Mouse (Mus musculus) T-cell, adult 2 months (primary cell): ENCODE results near the gene Slc48a1.

Experiments used
- DNase-seq: peaks from one replicate; pipeline ENCODE4 v3.0.0; 2022; ENCODE audit warnings: low spot score

Slc48a1 gene

DNA sequence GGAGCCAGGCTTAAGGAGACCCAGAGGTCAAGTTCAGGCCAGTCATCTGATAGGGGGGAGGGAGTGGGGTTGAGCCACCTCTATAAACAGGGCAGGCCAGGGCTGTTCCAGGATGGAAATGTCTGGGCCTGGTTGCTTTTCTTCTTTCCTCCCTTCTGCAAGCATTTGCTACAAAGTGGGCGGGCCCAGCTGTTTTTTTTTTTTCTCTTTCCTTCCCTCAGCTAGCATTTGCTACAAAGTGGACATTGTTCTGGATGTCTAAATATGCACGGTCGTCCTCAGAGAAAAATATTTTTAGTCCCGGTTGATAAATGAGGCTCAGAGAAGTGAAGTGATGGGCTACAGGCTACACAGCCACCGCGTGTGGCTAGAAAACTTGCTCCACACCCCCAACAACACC is 23.8 kb upstream of the Slc48a1 start:
- no peak for DNase-seq

DNA sequence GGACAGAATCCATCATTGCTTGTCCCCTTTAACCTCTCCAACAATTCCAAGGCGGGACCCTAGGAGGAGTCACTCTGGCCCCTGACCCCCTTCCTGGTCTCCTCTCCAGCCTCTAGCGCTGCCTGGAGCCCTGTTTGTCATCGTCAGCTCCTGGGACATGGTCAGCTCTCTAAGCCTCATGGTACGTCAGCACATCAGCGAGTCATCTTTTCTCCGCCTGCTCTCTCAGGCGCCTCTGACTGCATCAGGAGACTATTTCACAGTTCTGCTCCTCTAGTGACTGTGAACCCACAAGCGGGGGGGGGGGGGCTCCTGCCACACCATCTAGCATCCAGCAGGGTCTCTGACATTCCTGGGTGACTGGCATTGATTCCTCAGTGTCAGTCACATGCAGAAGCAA is 23.0 kb upstream of the Slc48a1 start:
- DNase-seq, result no peak

DNA sequence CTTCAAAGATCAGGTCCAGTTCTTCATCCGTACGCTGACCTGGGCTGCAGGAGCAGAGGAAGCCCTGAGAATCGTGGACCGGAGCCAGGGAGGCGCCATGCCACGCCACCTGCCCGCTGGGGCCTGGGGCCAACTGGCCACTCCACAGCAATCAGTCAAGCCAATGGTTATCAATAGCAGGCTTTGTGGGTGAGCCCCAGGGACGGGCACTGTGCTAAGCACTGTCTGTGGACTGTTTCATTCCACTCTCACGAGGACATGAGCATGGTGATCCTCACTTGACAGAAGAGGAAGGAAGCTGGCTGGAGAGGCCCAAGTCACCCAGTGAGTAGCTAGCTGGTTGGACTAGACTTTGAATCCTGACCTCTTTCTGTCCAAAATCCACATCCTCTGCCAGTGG is 18.3 kb upstream of the Slc48a1 start:
- DNase-seq, result no peak

DNA sequence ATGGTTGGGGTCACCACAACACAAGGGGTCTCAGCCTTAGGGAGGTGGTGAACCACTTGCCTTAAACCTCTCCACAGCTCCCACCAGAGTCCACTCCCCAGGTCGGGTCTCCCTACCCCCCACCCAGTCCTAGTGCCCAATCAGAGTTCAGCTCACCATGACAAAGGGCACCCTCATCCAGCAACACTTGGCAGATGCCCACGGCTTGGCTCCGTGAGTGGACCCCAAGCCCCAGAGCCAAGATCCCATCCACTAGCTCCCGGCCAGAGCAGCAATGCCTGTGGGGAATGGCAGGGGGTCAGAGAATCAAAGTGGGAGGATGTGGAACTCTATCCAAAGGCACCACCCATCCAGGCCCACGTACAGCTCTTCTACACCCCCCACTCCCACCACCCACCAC is 17.4 kb upstream of the Slc48a1 start:
- no peak for DNase-seq

DNA sequence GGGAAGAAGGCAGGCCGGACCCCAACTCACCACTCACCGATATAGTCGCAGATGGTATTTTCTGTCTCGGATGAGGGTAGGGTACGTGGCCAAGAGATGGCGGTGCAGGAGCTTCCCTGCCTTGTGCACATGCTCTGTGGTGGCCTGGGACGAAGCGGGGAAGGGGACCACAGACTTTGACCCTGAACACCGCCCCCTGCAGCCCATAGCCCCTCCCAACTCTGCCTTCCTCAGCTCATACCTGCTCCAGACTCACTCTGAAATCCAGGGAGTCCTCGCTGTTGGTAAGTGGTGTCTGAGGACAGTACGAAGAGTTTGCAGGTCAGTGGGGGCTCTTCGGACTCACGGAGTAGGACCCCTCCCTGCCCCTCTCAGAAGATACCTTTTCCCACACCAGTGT is 16.9 kb upstream of the Slc48a1 start:
- no peak for DNase-seq

DNA sequence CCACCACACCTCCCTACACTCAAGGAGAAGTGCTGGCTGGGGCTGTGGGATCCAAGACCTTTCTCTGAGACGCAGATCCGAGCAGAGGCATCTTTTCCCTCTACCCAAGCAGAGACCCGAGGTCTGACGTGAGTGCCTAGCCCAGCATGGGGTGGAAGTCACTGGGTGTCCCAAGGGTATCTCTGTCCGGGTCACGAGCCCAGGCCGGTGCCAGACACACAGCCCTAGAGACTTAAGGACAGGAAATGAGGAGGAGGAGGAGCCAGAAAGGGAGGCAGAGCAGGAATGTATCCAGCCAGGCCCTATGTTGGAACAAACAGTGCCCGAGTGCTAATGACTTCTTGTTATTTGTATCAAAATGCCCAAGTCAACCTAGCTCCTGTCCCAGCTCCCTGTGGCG is 15.6 kb upstream of the Slc48a1 start:
- no peak for DNase-seq

DNA sequence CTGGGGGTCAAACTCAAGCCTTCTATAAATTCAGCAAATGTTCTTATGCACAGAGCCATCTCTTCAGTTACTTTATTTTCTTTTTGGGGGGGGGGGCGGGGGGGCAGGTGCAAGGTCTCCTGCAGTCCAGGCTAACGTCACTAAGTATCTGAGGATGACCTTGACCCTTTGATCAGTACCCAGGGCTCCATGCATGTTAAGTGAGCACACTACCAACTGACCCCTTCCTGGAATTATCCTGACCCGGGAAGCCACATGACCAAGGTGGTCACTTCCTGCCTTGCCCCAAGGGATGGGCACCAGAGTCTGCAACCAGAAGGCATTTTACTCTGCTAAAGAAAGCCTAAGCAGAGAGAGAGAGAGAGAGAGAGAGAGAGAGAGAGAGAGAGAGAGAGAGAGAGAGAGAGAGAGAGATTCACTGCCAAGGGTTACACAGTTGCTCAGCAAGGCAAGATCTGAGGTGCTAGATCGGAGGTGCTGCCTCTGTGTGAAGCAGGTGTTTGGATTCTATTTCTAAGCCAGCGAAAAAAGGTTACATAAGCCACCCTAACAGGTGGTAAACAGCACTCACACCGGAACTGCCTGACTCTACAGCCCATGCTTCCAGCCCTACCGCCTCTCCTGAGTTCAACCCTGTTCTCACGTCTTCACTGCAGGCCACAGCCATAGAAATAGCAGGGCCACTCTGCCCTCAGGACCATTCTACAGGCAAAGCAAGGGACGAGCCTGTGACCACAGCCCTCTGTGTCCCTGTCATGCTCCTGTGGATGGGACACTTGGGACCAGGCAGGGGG is 14.9 kb upstream of the Slc48a1 start:
- DNase-seq, result no peak

DNA sequence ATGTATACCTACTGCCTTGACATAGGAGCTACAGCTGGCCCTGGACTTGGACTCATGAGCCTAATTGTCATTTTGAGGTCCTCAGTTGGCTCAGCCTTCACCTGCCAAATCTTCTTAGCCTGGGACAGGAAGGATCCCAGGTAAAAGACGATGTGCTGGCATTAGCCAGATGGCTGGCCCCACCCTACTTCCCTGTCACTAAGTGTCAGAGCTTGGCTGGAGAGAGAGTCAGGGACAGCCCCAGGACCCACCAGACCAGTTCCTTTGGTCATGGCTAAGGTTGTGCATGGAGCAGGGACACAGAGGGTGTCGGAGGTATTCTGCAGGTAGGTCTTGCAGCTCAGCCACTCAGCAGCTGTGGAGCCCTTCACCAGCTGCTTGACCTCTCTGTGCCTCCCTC is 13.8 kb upstream of the Slc48a1 start:
- no peak for DNase-seq

DNA sequence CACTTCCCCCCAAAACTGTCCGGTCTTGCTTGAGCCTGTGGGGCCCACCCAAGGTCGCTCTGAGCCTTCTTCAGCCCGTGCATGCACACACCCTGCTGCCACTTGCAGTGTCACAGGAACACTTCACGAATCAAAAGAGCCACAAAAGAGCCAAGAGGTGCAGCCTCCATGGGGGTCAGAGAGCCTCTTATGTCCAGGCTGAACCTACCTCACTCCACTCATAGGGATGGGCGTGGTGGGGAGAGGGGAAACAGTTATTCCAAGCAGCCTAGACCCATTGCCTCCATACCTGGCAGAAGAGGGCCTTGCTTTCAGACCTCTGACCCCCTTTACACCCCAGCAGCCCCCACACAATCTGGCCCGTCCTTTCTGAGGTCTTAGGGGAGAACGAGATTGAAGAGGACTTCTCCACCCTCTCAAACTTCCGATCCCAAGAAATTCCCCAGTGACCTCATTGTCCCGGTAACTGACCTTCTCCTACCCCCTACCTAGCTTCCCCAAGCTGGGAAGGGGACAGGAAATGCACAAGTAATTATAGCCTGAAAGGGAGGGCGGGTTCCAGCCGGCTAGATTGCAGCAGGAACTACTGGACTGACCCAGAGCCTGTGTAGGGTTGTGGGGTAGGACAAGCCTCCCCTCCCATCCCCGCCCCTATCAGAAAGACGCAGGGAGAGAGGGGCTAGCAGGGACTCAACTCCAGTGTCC is 13.1 kb upstream of the Slc48a1 start:
- no peak for DNase-seq

DNA sequence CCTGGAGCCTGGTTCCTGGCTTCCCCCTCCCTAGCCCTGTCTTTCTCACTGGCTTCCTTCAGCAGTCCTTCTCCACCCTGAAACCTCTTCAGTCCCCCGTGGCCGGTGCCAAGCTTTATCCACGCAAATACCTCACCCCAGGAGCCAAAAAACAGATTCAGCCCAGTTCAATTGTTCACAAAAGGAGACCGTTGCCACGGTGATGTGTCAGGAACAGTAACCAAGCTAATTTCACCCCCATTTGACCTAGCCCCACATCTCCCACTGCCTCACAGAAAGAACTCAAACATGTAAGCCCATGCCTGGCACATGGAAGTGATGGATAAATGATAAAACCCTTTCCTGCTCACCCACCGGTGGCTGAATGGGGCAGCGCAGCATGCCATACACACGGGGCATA is 12.1 kb upstream of the Slc48a1 start:
- DNase-seq, result no peak

DNA sequence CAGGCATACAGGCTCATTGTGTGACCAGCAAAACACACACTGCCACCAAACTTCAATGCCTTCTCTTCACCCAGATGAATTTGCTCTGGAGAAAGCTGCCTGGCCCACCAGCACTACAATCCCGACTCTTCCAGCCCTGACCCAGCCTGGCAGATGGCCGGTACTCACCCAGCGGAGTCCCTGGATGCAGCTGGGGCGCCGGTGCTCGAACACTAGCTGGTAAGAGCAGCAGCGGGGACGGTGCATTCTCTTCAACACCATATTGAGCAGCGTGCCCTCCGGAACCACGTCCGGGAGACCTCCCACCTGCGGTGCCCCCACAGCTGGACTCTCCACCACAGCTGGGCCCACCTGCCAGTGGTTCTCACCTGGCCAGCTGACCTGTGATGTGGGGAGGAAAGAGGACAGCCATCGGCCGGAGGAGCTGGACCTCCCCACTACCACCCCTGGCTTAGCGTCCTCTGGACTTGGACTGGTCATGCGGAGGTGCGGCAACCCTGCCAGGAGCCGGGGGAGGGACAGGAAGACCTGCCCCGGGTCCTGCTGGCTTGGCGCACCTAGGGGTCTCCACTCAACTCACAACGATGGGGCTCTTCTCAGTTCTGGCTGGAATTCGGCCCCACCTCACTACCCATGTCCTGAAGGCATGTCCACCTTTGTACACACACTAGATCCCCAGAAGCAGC is 11.6 kb upstream of the Slc48a1 start:
- no peak for DNase-seq

DNA sequence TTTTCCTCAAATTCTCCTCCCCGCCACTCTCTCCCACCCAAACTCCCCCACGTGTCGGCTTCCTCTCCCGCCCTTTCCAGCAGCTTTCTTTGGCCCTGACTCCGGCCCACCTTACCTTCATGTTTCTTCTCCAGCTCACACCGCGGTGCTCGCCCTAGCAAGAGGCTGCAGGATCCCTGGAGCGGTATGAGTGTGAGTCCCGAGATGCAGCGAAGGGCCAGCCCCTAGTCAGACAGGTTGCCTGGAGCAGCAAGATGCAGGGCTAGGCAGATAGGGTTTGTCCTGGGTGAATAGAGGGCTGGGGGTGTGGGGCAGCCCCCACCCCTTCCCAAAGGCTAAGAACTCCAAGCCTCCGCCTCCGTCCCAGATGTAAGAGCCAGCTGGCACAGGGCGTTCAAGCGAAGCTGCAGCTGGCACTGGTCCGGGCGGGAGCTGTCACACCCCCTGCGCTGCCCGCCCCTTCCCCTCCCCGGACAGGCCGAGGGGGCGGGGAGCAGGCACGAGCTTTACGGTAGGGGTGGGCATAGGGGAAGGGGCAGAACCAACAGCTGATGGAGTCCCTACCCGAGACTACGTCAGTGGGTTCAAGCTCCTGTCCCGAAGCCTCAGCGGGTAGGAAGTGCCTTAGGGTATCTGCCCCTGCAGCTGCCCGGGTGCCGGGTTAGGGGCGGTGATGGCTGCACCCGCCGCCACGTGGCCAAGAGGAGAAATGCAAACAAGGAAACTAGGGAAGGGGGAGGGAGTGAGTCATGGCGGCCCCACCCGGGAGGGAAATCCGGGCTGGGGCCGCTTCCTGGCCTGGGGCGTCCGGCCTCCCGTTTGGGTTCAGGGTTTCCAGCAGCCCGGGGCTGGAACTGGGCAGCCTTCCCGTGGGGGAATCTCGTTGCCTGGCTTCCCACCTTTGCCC is 10.8 kb upstream of the Slc48a1 start, which contains the start of gene Rapgef3:
TSS of gene Rapgef3 (minus strand) at position 693 of the 907 bp plus-strand sequence.
- peak; percentile 77 for DNase-seq

DNA sequence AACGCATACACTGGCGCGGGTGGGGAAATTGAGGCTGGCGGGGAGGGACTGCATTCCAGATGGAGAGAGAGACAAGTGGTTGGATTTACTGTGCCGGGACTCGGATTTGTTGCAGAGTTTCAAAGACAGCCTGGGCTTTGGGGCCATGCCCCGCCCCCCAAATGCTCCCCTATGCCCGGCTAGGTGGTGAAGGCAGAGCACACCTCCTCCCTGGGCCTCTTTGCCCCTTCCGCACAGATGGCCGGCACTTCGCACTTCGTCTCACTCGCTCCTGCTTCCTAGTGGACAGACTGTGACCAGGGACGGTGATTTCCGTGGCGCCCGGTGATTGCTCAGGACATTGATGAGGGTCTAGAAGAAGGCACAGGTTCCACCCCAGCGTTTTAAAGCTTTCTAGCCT is 10.1 kb upstream of the Slc48a1 start:
- no peak for DNase-seq

DNA sequence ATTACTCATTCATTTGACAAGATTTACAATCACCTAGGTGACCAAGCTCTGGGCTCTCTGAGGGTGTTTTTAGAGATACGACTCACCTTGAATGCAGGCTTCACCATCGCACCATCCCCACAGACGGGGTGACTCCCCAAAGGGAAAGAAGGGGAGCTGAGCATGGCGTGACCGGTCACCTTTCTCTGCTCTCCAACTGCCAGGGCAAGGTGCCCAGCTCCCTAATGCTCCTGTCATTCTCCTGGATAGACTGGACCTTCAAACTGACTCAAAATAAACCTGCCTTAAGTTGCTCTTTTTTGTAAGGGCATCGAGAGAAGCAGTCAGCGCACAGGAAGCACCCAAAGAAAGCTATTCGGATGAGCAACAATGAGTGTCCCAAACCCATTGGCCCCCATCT is 8.0 kb upstream of the Slc48a1 start:
- DNase-seq, result no peak

DNA sequence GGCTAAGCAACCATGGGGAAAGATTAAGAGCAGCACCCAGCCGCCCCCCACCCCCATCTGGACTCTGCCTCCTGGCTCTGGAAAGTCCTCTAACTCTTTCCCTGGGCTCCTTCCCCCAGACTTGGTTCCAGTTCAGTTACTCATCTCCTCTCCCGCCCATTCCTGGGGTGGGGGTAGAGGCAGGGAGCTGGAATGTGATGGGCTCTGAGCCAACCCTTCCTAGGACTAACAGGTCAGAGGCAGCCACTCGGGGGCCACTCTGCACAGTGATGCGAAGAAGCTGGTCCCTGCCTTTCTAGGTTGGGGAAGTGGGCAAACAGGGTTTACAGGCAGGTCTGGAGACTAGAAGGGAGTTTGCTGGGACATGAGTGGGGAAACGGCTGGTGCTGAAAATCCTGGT is 5.2 kb upstream of the Slc48a1 start:
- DNase-seq, result no peak

DNA sequence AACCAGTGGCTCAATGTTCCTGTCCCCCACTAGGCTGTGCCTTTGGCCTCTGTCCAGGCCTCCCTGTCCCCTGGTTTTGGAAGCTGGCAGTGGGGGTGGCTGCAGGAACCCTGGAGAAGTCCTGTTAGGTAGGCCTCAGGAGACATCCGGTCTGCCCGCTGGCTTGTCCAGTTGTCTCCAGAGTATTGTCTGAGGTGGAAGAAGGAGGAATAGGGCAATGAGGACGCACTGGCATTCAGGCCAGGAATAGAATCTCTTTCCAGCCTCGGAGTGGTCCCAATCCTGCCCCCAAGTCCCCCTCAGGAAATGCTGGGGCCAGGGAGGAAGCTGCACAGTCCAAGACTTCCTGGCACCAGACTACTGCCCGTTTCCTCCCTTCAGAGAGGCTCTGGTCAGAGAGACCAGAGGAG is 4.4 kb upstream of the Slc48a1 start:
- DNase-seq, result no peak

DNA sequence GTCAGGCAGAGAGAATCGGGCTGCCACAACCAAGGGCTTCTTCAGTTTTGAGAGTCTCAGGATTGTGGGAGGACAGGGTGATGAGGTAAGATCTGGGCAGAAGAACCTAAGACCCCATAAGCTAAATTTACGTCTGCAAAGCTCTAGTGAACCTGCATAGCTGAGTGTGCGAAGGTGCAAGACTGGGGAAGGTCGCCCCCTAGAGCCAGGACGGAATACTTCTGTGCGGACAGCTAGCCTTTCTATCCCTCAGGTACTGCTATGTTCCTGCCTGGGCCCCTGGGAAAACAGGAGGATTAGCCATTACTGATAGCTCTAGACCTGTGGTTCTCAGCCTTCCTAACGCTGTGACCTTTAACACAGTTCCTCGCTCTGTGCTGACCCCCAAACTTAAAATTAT is 1.8 kb upstream of the Slc48a1 start:
- peak; percentile 55 for DNase-seq

DNA sequence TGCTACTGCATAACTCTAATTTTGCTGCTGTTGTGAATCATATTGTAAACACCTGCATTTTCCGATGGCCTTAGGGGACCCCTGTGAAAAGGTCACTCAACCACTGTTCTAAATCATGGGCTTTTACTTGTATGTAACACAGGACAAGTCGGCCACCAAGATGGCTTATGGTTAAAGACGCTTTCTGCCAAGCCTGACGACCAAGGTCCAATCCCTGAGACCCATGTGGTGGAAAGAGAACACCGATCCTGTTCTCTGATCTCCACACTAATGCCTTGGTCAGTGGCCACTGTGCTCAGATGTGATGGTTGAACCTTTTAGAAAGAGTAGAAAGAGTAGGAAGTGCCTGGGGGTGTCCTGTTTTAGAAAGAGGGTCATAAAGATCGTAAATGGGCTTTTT is 1.4 kb upstream of the Slc48a1 start:
- no peak for DNase-seq

DNA sequence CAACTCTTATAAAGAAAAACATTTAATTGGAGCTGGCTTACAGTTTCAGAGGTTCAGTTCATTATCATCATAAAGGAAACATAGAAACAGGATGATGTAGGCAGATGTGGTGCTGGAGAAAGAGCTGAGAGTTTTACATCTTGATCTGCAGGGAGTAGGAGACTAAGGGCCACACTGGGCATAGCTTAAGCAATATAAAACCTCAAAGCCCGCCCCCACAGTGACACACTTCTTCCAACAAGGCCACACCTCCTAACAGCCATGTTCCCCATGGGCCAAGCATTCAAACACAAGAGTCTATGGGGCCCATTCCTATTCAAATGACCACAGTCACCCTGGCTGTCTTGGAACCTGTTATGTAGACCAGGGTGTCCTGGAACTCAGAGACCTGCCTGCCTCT is 1.3 kb downstream of the Slc48a1 start:
- DNase-seq, result no peak

DNA sequence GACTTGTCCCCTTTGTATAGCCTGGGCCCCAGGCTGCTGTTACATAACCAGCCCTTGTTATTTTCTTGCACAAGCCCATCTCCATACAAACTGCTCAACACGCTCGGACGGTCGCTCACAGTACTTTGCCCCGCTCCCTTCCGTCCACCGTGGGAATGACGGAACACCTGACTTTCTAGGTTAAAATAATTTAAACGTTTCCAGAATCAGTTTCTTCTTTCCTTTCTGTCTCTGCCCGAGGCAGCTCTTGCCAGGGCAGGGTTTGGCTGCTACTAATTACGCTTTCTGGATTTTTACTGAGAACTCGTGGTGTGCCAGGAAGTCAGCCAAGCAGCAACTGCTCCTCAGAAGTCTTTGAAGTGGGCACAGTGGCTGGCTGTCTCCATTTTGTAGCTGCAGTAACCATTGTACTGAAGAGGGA is 2.3 kb downstream of the Slc48a1 start:
- peak; percentile 77 for DNase-seq

DNA sequence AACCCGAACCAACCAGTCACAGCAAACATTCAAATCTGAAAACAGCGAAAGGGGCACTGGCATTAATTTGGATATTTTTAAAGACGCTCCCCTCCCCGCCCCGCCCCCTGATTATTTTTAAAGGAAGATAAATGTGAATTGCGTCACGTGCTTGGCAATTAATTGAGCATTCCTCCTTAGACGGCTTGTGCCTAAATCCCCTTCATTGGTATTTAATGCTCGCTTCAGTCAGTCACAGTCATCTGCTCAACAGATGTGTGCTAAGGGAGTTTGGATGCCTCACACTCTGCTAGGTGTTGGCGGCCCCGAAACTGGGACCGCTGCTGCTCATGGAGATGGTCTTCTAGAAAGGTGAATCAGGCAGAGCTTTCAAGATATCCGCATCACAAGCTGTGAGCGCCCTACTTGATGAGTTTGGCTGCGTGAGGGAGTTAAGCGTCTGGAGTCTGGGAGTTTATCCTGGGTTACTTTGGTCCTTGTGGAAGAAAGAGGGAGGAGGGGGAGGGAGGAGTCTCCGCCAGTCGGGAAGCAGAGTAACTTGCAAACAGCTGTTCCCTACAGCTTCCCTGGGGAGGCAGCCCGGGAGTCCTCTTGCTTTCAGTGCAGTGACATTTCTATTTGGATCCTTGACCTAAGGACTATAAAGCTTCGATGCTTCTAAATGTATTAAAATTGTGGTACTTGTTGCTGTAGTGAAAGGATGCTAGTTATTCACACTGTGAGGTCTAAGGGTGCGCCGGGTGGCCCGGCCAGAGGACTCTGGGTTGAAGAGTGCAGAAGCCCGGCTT is 3.8 kb downstream of the Slc48a1 start:
- no peak for DNase-seq
